Mouse (Mus musculus) E14TG2a.4 (cell line): Measurements from ENCODE around the gene Rtn4rl1.
"Not testable (repeated sequence)": the region's sequence is repeated elsewhere in the genome, so short reads cannot be mapped to it uniquely, and the experiment has no call there.

Experiments used
- H3K27me3 ChIP-seq: 2 replicates; pipeline ENCODE4 v1.6.1; 2014; ENCODE audit warnings: low read length, control low read depth; ENCODE audit not compliant: insufficient read depth
- H3K36me3 ChIP-seq: 2 replicates; pipeline ENCODE4 v1.6.1; 2014; ENCODE audit warnings: low read length, control low read depth; ENCODE audit not compliant: insufficient read depth
- H3K4me1 ChIP-seq: replicated peaks from 2 replicates; pipeline ENCODE4 v1.6.1; 2014; ENCODE audit warnings: low read depth, low read length, control low read depth
- H3K4me3 ChIP-seq: replicated peaks from 2 replicates; pipeline ENCODE4 v1.5.1; 2014; ENCODE audit warnings: mild to moderate bottlenecking, low read length
- H3K9me3 ChIP-seq: 2 replicates; pipeline ENCODE4 v1.6.1; 2014; ENCODE audit warnings: low read length, control low read depth
- CTCF ChIP-seq: conservative IDR thresholded peaks from 2 replicates; pipeline ENCODE4 v1.5.1; 2014; ENCODE audit warnings: low read length
- NANOG ChIP-seq: IDR thresholded peaks from 2 replicates; pipeline ENCODE4 v1.6.1; 2014; ENCODE audit warnings: borderline replicate concordance, low read length, mixed read lengths
- POU5F1 ChIP-seq: IDR thresholded peaks from 2 replicates; pipeline ENCODE4 v1.6.1; 2014; ENCODE audit warnings: low read length, borderline replicate concordance

Rtn4rl1 gene

DNA sequence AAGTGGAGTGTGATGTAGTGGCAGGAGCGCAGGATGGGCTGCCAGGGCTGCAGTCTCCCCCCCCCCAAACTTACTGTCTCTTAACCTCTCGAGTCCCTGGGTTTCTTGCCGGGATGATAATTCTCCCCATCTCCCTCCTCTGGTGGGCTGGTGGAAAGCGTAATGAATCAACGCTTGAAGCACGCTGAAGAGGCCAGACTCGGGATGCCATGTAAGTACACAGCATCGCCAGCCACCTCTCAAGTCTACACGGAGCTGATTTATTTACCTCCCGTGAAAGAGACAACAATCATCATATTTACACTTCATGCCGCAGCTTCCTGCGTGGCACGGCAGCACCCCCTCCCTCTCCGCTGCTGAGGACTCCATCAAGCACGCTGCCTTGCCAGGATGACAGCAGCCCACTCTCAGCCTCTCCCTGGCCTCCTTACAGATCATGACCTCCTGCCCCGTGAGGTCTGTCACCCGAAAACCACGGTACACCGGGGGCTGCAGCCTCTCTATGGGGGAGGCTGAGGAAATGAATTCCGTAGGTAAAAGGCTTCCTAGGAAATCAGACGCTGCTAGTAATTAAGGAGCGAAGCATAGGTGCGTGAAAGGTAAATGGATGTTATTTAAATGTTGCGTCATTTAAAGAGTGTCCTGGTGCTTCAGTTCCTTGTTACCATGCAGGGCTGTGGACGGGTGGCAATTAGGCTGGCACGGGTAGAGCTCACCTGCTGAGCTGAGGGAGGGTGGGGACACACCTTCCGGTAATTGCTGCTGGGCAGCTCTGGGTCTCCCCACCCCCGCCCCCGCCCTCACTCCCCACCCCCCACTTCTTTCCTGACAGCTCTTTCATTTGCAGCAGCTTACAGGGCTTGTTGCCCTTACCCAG is 88.0 kb downstream of the Rtn4rl1 start:
- H3K4me3 ChIP-seq: peak overlapping the region; percentile 54
- TF ChIP-seq CTCF: no peak
- no peaks in the 10 kb centered on the region for H3K36me3 ChIP-seq
- H3K4me1 ChIP-seq: peaks cover 56% of the 10 kb centered on the region
- peaks cover 34% of the 10 kb centered on the region for H3K27me3 ChIP-seq
- no peaks in the 10 kb centered on the region for H3K9me3 ChIP-seq

- peaks cover 33% of the 10 kb centered on the region for H3K27me3 ChIP-seq
- TF ChIP-seq POU5F1 (no peak), NANOG (no peak), CTCF (no peak)
- H3K4me1 ChIP-seq: peaks cover 65% of the 10 kb centered on the region
- peak overlapping the region; percentile 54 for H3K4me3 ChIP-seq
- no peaks in the 10 kb centered on the region for H3K36me3 ChIP-seq
- no peaks in the 10 kb centered on the region for H3K9me3 ChIP-seq
These were observed 89.0 kb downstream of the Rtn4rl1 start for GRCm38 (mm10) chr11:75282496-75283120.

GRCm38 (mm10) chr11:75283784-75284183 is 90.2 kb downstream of the Rtn4rl1 start:
- H3K9me3 ChIP-seq, H3K4me3 ChIP-seq, H3K36me3 ChIP-seq: not testable (repeated sequence)
- Histone ChIP-seq H3K27me3 (peaks cover 35% of the 10 kb centered on the region), H3K4me1 (peaks cover 70% of the 10 kb centered on the region)

DNA sequence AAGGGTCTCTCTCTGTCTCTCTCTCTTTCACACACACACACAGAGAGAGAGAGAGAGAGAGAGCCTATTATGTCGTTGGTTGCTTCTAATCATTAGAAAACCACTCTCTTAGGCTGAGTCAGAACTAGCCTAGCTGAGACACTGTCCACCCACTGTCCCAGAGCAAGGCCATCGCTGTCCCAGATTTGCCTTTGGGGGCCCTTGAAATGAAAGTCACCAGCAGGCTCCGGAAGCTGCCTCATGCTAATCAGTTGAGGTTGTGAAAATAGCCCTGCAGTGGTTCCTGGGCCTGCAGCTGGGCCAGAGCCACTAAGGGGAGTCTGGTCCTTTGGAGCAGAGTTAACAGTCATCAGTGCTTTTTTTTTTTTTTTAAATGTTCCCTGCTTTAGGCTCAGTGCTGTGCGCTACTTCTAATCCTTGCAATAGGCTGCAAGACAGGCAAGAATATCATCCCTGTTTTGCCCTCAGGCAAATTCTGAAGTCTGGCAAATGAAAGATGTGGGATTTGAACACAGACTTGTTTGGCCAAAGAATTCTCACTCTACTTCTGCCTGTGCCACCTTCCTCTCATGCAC is 92.4 kb downstream of the Rtn4rl1 start:
- peaks cover 48% of the 10 kb centered on the region for H3K4me1 ChIP-seq
- no peaks in the 10 kb centered on the region for H3K9me3 ChIP-seq
- H3K27me3 ChIP-seq: peaks cover 33% of the 10 kb centered on the region
- no peak overlapping the region for H3K4me3 ChIP-seq
- H3K36me3 ChIP-seq: no peaks in the 10 kb centered on the region
- TF ChIP-seq NANOG (no peak), POU5F1 (no peak), CTCF (no peak)

DNA sequence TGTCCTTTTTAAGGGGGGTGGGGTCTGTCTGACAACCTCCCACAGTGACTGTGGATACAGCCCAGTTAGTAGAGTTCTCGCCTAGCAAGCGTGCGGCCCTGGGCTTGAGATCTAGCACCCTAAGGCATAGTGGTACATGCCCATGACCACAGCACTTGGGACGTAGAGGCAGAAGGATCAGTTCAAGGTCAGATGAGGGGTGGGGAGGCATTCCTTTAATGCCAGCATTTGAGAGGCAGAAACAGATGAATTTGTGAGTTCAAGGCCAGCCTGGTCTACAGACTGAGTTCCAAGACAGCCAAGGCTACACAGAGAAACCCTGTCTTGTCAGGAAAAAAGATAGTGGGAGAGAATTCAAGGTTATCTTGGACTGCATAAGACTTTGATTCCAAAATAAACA is 93.3 kb downstream of the Rtn4rl1 start:
- peaks cover 48% of the 10 kb centered on the region for H3K4me1 ChIP-seq
- peaks cover 33% of the 10 kb centered on the region for H3K27me3 ChIP-seq
- TF ChIP-seq NANOG: no peak
- no peak for TF ChIP-seq CTCF
- no peak for TF ChIP-seq POU5F1
- H3K4me3 ChIP-seq: no peak overlapping the region
- no peaks in the 10 kb centered on the region for H3K9me3 ChIP-seq
- no peaks in the 10 kb centered on the region for H3K36me3 ChIP-seq

DNA sequence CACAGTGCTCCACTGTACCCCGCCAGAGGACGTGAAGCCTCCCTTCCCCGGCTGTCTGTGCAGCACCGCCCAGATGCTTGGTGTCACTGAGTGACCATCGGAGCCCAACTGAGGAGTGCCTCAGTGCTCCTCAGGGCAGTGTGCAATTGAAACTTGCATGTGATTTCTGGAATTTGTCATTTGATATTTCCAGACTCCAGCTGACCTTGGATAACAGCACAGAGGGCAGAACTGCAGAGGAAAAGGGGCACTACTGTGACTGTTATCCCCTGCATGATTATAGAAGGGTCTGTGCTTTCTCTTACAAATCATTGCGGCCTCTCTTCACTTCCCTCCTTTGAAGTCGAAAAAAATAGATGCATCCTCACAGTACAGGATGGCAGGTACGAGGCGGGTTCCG is 94.4 kb downstream of the Rtn4rl1 start:
- TF ChIP-seq POU5F1 (no peak), NANOG (no peak), CTCF (no peak)
- Histone ChIP-seq H3K4me1 (peaks cover 49% of the 10 kb centered on the region), H3K9me3 (no peaks in the 10 kb centered on the region), H3K36me3 (no peaks in the 10 kb centered on the region), H3K4me3 (no peak overlapping the region), H3K27me3 (peaks cover 41% of the 10 kb centered on the region)

GRCm38 (mm10) chr11:75288517-75288916 is 94.9 kb downstream of the Rtn4rl1 start:
- Histone ChIP-seq H3K4me3 (no peak overlapping the region), H3K27me3 (peaks cover 45% of the 10 kb centered on the region), H3K4me1 (peaks cover 49% of the 10 kb centered on the region), H3K9me3 (no peaks in the 10 kb centered on the region), H3K36me3 (no peaks in the 10 kb centered on the region)
- TF ChIP-seq CTCF: no peak
- TF ChIP-seq NANOG: no peak
- TF ChIP-seq POU5F1: no peak

GRCm38 (mm10) chr11:75289120-75289519 is 95.5 kb downstream of the Rtn4rl1 start:
- Histone ChIP-seq H3K4me1 (peaks cover 55% of the 10 kb centered on the region), H3K9me3 (no peaks in the 10 kb centered on the region), H3K36me3 (no peaks in the 10 kb centered on the region), H3K27me3 (peaks cover 50% of the 10 kb centered on the region), H3K4me3 (no peak overlapping the region)
- TF ChIP-seq CTCF (no peak), POU5F1 (no peak)
